Comparison of ENCODE assay signal across 8 mouse cellular contexts in genomic region chr9:119578636-119579438, GRCm38 (mm10). TPM values are rescaled to one million over a fixed set of nuclear protein-coding genes. Genes with fewer than 3 reads are reported as not detected.
DNase-seq lines count a peak whose midpoint lies in the region; ATAC-seq lines count a peak whose summit lies in the region.

TSS of gene Scn5a (minus strand) at chr9:119579016.

- peaks cover 5% of the 10 kb centered on the region for H3K4me1 ChIP-seq in lung, embryonic 16.5 days (replicated peaks; ENCODE audit: control insufficient read depth, insufficient read depth, low read length)
- H3K4me1 ChIP-seq in forebrain, embryonic 16.5 days (replicated peaks; ENCODE audit: control insufficient read depth, insufficient read depth, low read length): peaks cover 11% of the 10 kb centered on the region
- H3K4me1 ChIP-seq in intestine, embryonic 15.5 days (replicated peaks): peaks cover 11% of the 10 kb centered on the region
- H3K4me1 ChIP-seq in midbrain, embryonic 13.5 days (replicated peaks): peaks cover 13% of the 10 kb centered on the region

- H3K27ac ChIP-seq in lung, embryonic 16.5 days (ENCODE audit: low read length): no peak within 1 kb of the TSS
- no peak within 1 kb of the TSS for H3K27ac ChIP-seq in forebrain, embryonic 16.5 days (ENCODE audit: low read length)
- H3K27ac ChIP-seq in intestine, embryonic 15.5 days: no peak within 1 kb of the TSS
- no peak within 1 kb of the TSS for H3K27ac ChIP-seq in midbrain, embryonic 13.5 days

- DNase-seq in lung, postnatal 36 days: no peak
- DNase-seq in thymus, postnatal 4 days: peak; percentile 73
- no peak for DNase-seq in spleen, adult 18-20 months
- DNase-seq in right cerebral cortex, adult 18-20 months: no peak

- peak within 1 kb of the TSS; percentile 83 for H3K4me2 ChIP-seq in lung, embryonic 16.5 days (ENCODE audit: low read depth, low read length)
- peak within 1 kb of the TSS; percentile 89 for H3K4me2 ChIP-seq in forebrain, embryonic 16.5 days (ENCODE audit: low read length)
- H3K4me2 ChIP-seq in intestine, embryonic 15.5 days (replicated peaks): peak within 1 kb of the TSS; percentile 96
- peak within 1 kb of the TSS; percentile 82 for H3K4me2 ChIP-seq in midbrain, embryonic 13.5 days (replicated peaks)

- H3K9me3 ChIP-seq in lung, embryonic 16.5 days (ENCODE audit: control insufficient read depth, low read length): no peaks in the 10 kb centered on the region
- no peaks in the 10 kb centered on the region for H3K9me3 ChIP-seq in forebrain, embryonic 16.5 days (ENCODE audit: control insufficient read depth, low read length)
- H3K9me3 ChIP-seq in intestine, embryonic 15.5 days: no peaks in the 10 kb centered on the region
- no peaks in the 10 kb centered on the region; the same call in 1 of the 2 replicates for H3K9me3 ChIP-seq in midbrain, embryonic 13.5 days

- H3K4me3 ChIP-seq in lung, embryonic 16.5 days (ENCODE audit: low read length): peak within 1 kb of the TSS; percentile 56
- peak within 1 kb of the TSS; percentile 55 for H3K4me3 ChIP-seq in forebrain, embryonic 16.5 days (replicated peaks; ENCODE audit: low read length)
- peak within 1 kb of the TSS; percentile 52 for H3K4me3 ChIP-seq in intestine, embryonic 15.5 days (replicated peaks)
- peak within 1 kb of the TSS; percentile 47 for H3K4me3 ChIP-seq in midbrain, embryonic 13.5 days (replicated peaks)

- H3K27me3 ChIP-seq in lung, embryonic 16.5 days (ENCODE audit: control insufficient read depth, insufficient read depth, low read depth, low read length): peaks cover 57% of the 10 kb centered on the region
- H3K27me3 ChIP-seq in forebrain, embryonic 16.5 days (replicated peaks; ENCODE audit: control insufficient read depth, insufficient read depth, low read length): peaks cover 21% of the 10 kb centered on the region
- H3K27me3 ChIP-seq in intestine, embryonic 15.5 days (replicated peaks): peaks cover 59% of the 10 kb centered on the region
- H3K27me3 ChIP-seq in midbrain, embryonic 13.5 days: peaks cover 98% of the 10 kb centered on the region

- under 1% methylated on average over 69 of the region's 99 CpGs for WGBS in lung, embryonic 16.5 days
- WGBS in forebrain, embryonic 16.5 days: 1% methylated on average over 34 of the region's 99 CpGs
- WGBS in intestine, embryonic 15.5 days: under 1% methylated on average over 60 of the region's 99 CpGs
- WGBS in midbrain, embryonic 13.5 days: under 1% methylated on average over 84 of the region's 99 CpGs

- ATAC-seq in lung, embryonic 16.5 days (ENCODE audit: low read depth): peak; percentile 77
- peak; percentile 63 for ATAC-seq in forebrain, embryonic 16.5 days
- peak; percentile 90 for ATAC-seq in intestine, embryonic 15.5 days
- ATAC-seq in midbrain, embryonic 13.5 days: peak; percentile 29; the same call in 1 of the 2 replicates

- H3K9ac ChIP-seq in lung, embryonic 16.5 days (ENCODE audit: low read length): peak within 1 kb of the TSS; percentile 52
- peak within 1 kb of the TSS; percentile 58 for H3K9ac ChIP-seq in forebrain, embryonic 16.5 days (replicated peaks; ENCODE audit: low read depth, low read length)
- H3K9ac ChIP-seq in intestine, embryonic 15.5 days: peak within 1 kb of the TSS; percentile 52
- peak within 1 kb of the TSS; percentile 57 for H3K9ac ChIP-seq in midbrain, embryonic 13.5 days (replicated peaks)

- no peaks in the 10 kb centered on the region for H3K36me3 ChIP-seq in lung, embryonic 16.5 days (ENCODE audit: control insufficient read depth, insufficient read depth, low read length)
- no peaks in the 10 kb centered on the region for H3K36me3 ChIP-seq in forebrain, embryonic 16.5 days (ENCODE audit: control insufficient read depth, insufficient read depth)
- H3K36me3 ChIP-seq in intestine, embryonic 15.5 days: no peaks in the 10 kb centered on the region
- no peaks in the 10 kb centered on the region for H3K36me3 ChIP-seq in midbrain, embryonic 13.5 days

RNA-seq across cellular contexts. Expression of gene Scn5a, which starts in this region (rescaled TPM):
- polyA plus RNA-seq in lung, embryonic 16.5 days (2015; fragmentation: Nextera tagmentation; extraction: Ambion mirVana): 0.67 and 0.80 TPM in 2 replicates
- polyA plus RNA-seq in forebrain, embryonic 16.5 days (2015; fragmentation: Nextera tagmentation; extraction: Ambion mirVana): 0.82 and 1.4 TPM in 2 replicates
- 0.45 TPM in 2 replicates for polyA plus RNA-seq in intestine, embryonic 15.5 days (2015; fragmentation: Nextera tagmentation; extraction: Ambion mirVana)
- 0.14 and 0.20 TPM in 2 replicates for polyA plus RNA-seq in midbrain, embryonic 13.5 days (2015; fragmentation: Nextera tagmentation; extraction: Ambion mirVana)

Comparison
In these comparisons a context has a peak if more than half of its experiments do, and no peak if none do; other contexts are left out.
1. Peak in ATAC-seq, H3K4me3 ChIP-seq, H3K9ac ChIP-seq and H3K4me2 ChIP-seq in lung, embryonic 16.5 days; RNA of the gene not detected or under 1 TPM.
2. Peak in ATAC-seq, H3K4me3 ChIP-seq, H3K9ac ChIP-seq and H3K4me2 ChIP-seq in intestine, embryonic 15.5 days; RNA of the gene not detected or under 1 TPM.
3. Peak in ATAC-seq, H3K4me3 ChIP-seq, H3K9ac ChIP-seq and H3K4me2 ChIP-seq in midbrain, embryonic 13.5 days; RNA of the gene not detected or under 1 TPM.
4. ATAC-seq: peak in every context shown above with its lines; median percentile 90 in intestine, embryonic 15.5 days; 77 in lung, embryonic 16.5 days; 63 in forebrain, embryonic 16.5 days; 29 in midbrain, embryonic 13.5 days.